Mouse (Mus musculus): ENCODE results near the gene Gm17535. TPM values are rescaled to one million over a fixed set of nuclear protein-coding genes. Genes with fewer than 3 reads are reported as not detected.
"Not testable (repeated sequence)": the region's sequence is repeated elsewhere in the genome, so short reads cannot be mapped to it uniquely, and the experiment has no call there.

Gene Gm17535
- polyA plus RNA-seq (2012; rRNA removed) (not detected in 2 replicates), polyA plus RNA-seq (2014; fragmentation: Nextera tagmentation; extraction: Ambion mirVana) (not detected in 2 replicates)

- DNase-seq (ENCODE audit: low spot score); H3K27ac ChIP-seq (replicated peaks; ENCODE audit: low read depth, low read length); H3K9ac ChIP-seq (ENCODE audit: low read depth, low read length, severe bottlenecking); H3K36me3 ChIP-seq (ENCODE audit: control insufficient read depth, insufficient read depth, low read length); H3K27me3 ChIP-seq (ENCODE audit: control insufficient read depth, insufficient read depth, low read length); ATAC-seq (ENCODE audit: low FRiP score, low read depth); H3K9me3 ChIP-seq (ENCODE audit: control insufficient read depth, low read length); H3K4me1 ChIP-seq (ENCODE audit: control insufficient read depth, insufficient read depth, low read length); H3K4me3 ChIP-seq (replicated peaks; ENCODE audit: low read length); H3K4me2 ChIP-seq (replicated peaks; ENCODE audit: low read depth, low read length, severe bottlenecking): not testable (repeated sequence)
- WGBS, result no CpG with 5 or more reads among the region's 8 CpGs
These were observed at the start of gene Gm17535 for GRCm38 (mm10) chr9:3034299-3034698. Gene Gm17535, plus strand, starts transcription at chr9:3034599.

- H3K9me3 ChIP-seq (ENCODE audit: control insufficient read depth, low read length); H3K9ac ChIP-seq (ENCODE audit: low read depth, low read length, severe bottlenecking); H3K4me3 ChIP-seq (replicated peaks; ENCODE audit: low read length); H3K27ac ChIP-seq (replicated peaks; ENCODE audit: low read depth, low read length); ATAC-seq (ENCODE audit: low FRiP score, low read depth); H3K4me1 ChIP-seq (ENCODE audit: control insufficient read depth, insufficient read depth, low read length); H3K36me3 ChIP-seq (ENCODE audit: control insufficient read depth, insufficient read depth, low read length); H3K4me2 ChIP-seq (replicated peaks; ENCODE audit: low read depth, low read length, severe bottlenecking); H3K27me3 ChIP-seq (ENCODE audit: control insufficient read depth, insufficient read depth, low read length): not testable (repeated sequence)
- WGBS, result 66% methylated on average over 12 of the region's 12 CpGs
- DNase-seq (ENCODE audit: low spot score), result peak; percentile 28
These were observed 33.9 kb upstream of the Gm17535 start, which contains the start of gene Gm10722 for GRCm38 (mm10) chr9:3000445-3000972. Gene Gm10722, plus strand, starts transcription at chr9:3000922.

GRCm38 (mm10) chr9:3001006-3001405 lies 33.4 kb upstream of the Gm17535 start:
- H3K36me3 ChIP-seq (ENCODE audit: control insufficient read depth, insufficient read depth, low read length); H3K4me1 ChIP-seq (ENCODE audit: control insufficient read depth, insufficient read depth, low read length); ATAC-seq (ENCODE audit: low FRiP score, low read depth); H3K4me3 ChIP-seq (replicated peaks; ENCODE audit: low read length); DNase-seq (ENCODE audit: low spot score); H3K27me3 ChIP-seq (ENCODE audit: control insufficient read depth, insufficient read depth, low read length); H3K9ac ChIP-seq (ENCODE audit: low read depth, low read length, severe bottlenecking); H3K9me3 ChIP-seq (ENCODE audit: control insufficient read depth, low read length); H3K27ac ChIP-seq (replicated peaks; ENCODE audit: low read depth, low read length); H3K4me2 ChIP-seq (replicated peaks; ENCODE audit: low read depth, low read length, severe bottlenecking): not testable (repeated sequence)
- WGBS, result 63% methylated on average over 8 of the region's 8 CpGs

- not testable (repeated sequence) for H3K36me3 ChIP-seq (ENCODE audit: control insufficient read depth, insufficient read depth, low read length); H3K9me3 ChIP-seq (ENCODE audit: control insufficient read depth, low read length); H3K4me3 ChIP-seq (replicated peaks; ENCODE audit: low read length); H3K27me3 ChIP-seq (ENCODE audit: control insufficient read depth, insufficient read depth, low read length); H3K4me2 ChIP-seq (replicated peaks; ENCODE audit: low read depth, low read length, severe bottlenecking); H3K27ac ChIP-seq (replicated peaks; ENCODE audit: low read depth, low read length); H3K9ac ChIP-seq (ENCODE audit: low read depth, low read length, severe bottlenecking); H3K4me1 ChIP-seq (ENCODE audit: control insufficient read depth, insufficient read depth, low read length)
- DNase-seq (ENCODE audit: low spot score) (peak; percentile 41), ATAC-seq (ENCODE audit: low FRiP score, low read depth) (peak; percentile 85)
- WGBS, result 58% methylated on average over 8 of the region's 11 CpGs
These were observed 32.3 kb upstream of the Gm17535 start for GRCm38 (mm10) chr9:3001948-3002659.

- H3K27me3 ChIP-seq (ENCODE audit: control insufficient read depth, insufficient read depth, low read length); ATAC-seq (ENCODE audit: low FRiP score, low read depth); DNase-seq (ENCODE audit: low spot score); H3K36me3 ChIP-seq (ENCODE audit: control insufficient read depth, insufficient read depth, low read length); H3K9ac ChIP-seq (ENCODE audit: low read depth, low read length, severe bottlenecking); H3K4me1 ChIP-seq (ENCODE audit: control insufficient read depth, insufficient read depth, low read length); H3K9me3 ChIP-seq (ENCODE audit: control insufficient read depth, low read length); H3K4me3 ChIP-seq (replicated peaks; ENCODE audit: low read length); H3K4me2 ChIP-seq (replicated peaks; ENCODE audit: low read depth, low read length, severe bottlenecking); H3K27ac ChIP-seq (replicated peaks; ENCODE audit: low read depth, low read length): not testable (repeated sequence)
- WGBS, result 69% methylated on average over 6 of the region's 14 CpGs
These were observed 31.5 kb upstream of the Gm17535 start, which contains the start of gene Gm11168 for GRCm38 (mm10) chr9:3002794-3003396. Gene Gm11168, plus strand, starts transcription at chr9:3003346.

GRCm38 (mm10) chr9:3006179-3006578 lies 28.2 kb upstream of the Gm17535 start:
- H3K9ac ChIP-seq (ENCODE audit: low read depth, low read length, severe bottlenecking); ATAC-seq (ENCODE audit: low FRiP score, low read depth); H3K36me3 ChIP-seq (ENCODE audit: control insufficient read depth, insufficient read depth, low read length); H3K4me1 ChIP-seq (ENCODE audit: control insufficient read depth, insufficient read depth, low read length); H3K27me3 ChIP-seq (ENCODE audit: control insufficient read depth, insufficient read depth, low read length); DNase-seq (ENCODE audit: low spot score); H3K4me2 ChIP-seq (replicated peaks; ENCODE audit: low read depth, low read length, severe bottlenecking); H3K27ac ChIP-seq (replicated peaks; ENCODE audit: low read depth, low read length); H3K9me3 ChIP-seq (ENCODE audit: control insufficient read depth, low read length); H3K4me3 ChIP-seq (replicated peaks; ENCODE audit: low read length): not testable (repeated sequence)
- 77% methylated on average over 1 of the region's 5 CpGs for WGBS

GRCm38 (mm10) chr9:3006636-3007035 lies 27.8 kb upstream of the Gm17535 start:
- H3K4me3 ChIP-seq (replicated peaks; ENCODE audit: low read length); H3K4me2 ChIP-seq (replicated peaks; ENCODE audit: low read depth, low read length, severe bottlenecking); H3K4me1 ChIP-seq (ENCODE audit: control insufficient read depth, insufficient read depth, low read length); H3K27me3 ChIP-seq (ENCODE audit: control insufficient read depth, insufficient read depth, low read length); H3K9ac ChIP-seq (ENCODE audit: low read depth, low read length, severe bottlenecking); H3K27ac ChIP-seq (replicated peaks; ENCODE audit: low read depth, low read length); H3K9me3 ChIP-seq (ENCODE audit: control insufficient read depth, low read length); H3K36me3 ChIP-seq (ENCODE audit: control insufficient read depth, insufficient read depth, low read length); DNase-seq (ENCODE audit: low spot score): not testable (repeated sequence)
- whole genome bisulfite sequencing, result 70% methylated on average over 8 of the region's 8 CpGs
- peak; percentile 61; the same call in 1 of the 2 replicates for ATAC-seq (ENCODE audit: low FRiP score, low read depth)

GRCm38 (mm10) chr9:3007272-3007671 lies 27.1 kb upstream of the Gm17535 start:
- WGBS, result 74% methylated on average over 7 of the region's 9 CpGs
- not testable (repeated sequence) for ATAC-seq (ENCODE audit: low FRiP score, low read depth); H3K4me3 ChIP-seq (replicated peaks; ENCODE audit: low read length); H3K9ac ChIP-seq (ENCODE audit: low read depth, low read length, severe bottlenecking); H3K9me3 ChIP-seq (ENCODE audit: control insufficient read depth, low read length); H3K36me3 ChIP-seq (ENCODE audit: control insufficient read depth, insufficient read depth, low read length); H3K4me2 ChIP-seq (replicated peaks; ENCODE audit: low read depth, low read length, severe bottlenecking); H3K27ac ChIP-seq (replicated peaks; ENCODE audit: low read depth, low read length); H3K27me3 ChIP-seq (ENCODE audit: control insufficient read depth, insufficient read depth, low read length); H3K4me1 ChIP-seq (ENCODE audit: control insufficient read depth, insufficient read depth, low read length)
- DNase-seq (ENCODE audit: low spot score), result peak; percentile 2

Data from limb, embryonic 14.5 days (tissue).